Mouse (Mus musculus): Measurements from ENCODE around the gene Mpeg1.

GRCm38 (mm10) chr19:12484210-12484609, 23.6 kb downstream of the Mpeg1 start:
- no peak for TF ChIP-seq POLR2A (IDR thresholded peaks at IDR 0.05; ENCODE audit: low read depth, low read length)
- no peak for TF ChIP-seq CTCF (IDR thresholded peaks at IDR 0.05; ENCODE audit: borderline replicate concordance, insufficient read depth, low read length)
